Mouse (Mus musculus): ENCODE data around the gene Gm21992.

DNA sequence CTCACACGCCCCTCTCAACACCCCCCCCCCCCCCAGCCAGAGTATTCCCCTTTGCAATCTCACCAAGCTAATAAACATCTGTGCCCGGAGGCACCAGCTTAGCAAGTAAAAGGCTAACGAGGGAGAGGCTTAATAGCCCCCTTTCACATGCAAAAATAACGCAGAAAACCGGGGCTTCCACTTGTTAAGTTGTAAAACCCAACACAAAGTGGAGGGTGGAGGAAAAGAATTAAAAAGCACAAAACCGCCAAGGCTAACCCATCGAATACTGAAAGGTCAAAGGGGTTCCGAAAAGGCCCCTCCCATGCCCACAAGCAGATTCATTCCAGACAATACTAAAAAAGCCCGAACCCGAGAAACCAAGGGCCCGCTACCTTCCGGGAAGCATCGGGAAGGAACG is 1.1 kb downstream of the Gm21992 start:
- TF ChIP-seq CTCF (IDR thresholded peaks at IDR 0.05; ENCODE audit: extremely low read depth, insufficient read depth, low read length) (no peak), POLR2A (IDR thresholded peaks at IDR 0.05; ENCODE audit: extremely low read depth, insufficient read depth, low read length) (no peak)

Data from cortical plate, adult 2 months (tissue).